Comparison of ENCODE assay signal across 16 mouse cellular contexts in the genomic region with DNA sequence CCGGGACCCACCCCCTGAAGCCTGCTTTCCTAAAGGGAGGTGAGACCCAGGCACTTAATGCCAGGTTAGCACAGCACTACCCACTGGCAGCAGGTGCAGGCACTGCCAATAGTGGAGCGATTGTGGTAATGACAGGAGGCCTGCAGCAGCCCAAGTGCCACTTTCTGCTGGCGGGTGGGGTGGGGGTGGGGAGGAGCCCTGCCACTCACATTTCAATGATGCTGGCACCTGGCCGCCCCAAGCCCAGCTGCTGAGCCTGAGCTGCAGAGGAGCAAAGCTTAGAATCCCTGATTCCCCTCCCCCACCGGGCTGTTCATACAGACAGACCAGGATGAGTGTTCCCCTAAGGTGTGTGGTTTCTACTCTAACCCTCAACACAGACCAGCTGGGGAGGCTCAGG. TPM values are rescaled to one million over a fixed set of nuclear protein-coding genes. Genes with fewer than 3 reads are reported as not detected.
DNase-seq lines count a peak whose midpoint lies in the region; ATAC-seq and TF ChIP-seq lines count a peak whose summit lies in the region.
"Had no signal": no experiment of that assay in that cellular context is flagged by ENCODE, and none has a peak within 500 bp of the region (broad histone marks: within the 10 kb centered on the region; RNA-seq: fewer than 3 reads in every experiment).

No protein-coding gene starts in this region.

- no peak overlapping the region for H3K4me3 ChIP-seq in heart, embryonic 16.5 days (ENCODE audit: low read length)
- no peak overlapping the region for H3K4me3 ChIP-seq in midbrain, embryonic 12.5 days
- no peak overlapping the region for H3K4me3 ChIP-seq in midbrain, postnatal 0 days (ENCODE audit: low read depth, low read length)
- H3K4me3 ChIP-seq in forebrain, embryonic 16.5 days (replicated peaks; ENCODE audit: low read length) = no peak overlapping the region
- H3K4me3 ChIP-seq in layer of hippocampus, adult 2 months = no peak overlapping the region
- H3K4me3 ChIP-seq: embryonic facial prominence, embryonic 12.5 days; heart, embryonic 15.5 days; kidney, embryonic 15.5 days; liver, embryonic 12.5 days had no signal

- H3K36me3 ChIP-seq in heart, embryonic 16.5 days (ENCODE audit: control insufficient read depth, insufficient read depth) = no peaks in the 10 kb centered on the region
- no peaks in the 10 kb centered on the region for H3K36me3 ChIP-seq in midbrain, embryonic 12.5 days
- no peaks in the 10 kb centered on the region for H3K36me3 ChIP-seq in midbrain, postnatal 0 days (ENCODE audit: insufficient read depth, low read length)
- no peaks in the 10 kb centered on the region for H3K36me3 ChIP-seq in forebrain, embryonic 16.5 days (ENCODE audit: control insufficient read depth, insufficient read depth)
- H3K36me3 ChIP-seq: embryonic facial prominence, embryonic 12.5 days; heart, embryonic 15.5 days; kidney, embryonic 15.5 days; liver, embryonic 12.5 days had no signal

- intact Hi-C loops in heart, postnatal 36 days (cut with DNase I) = no loop called here

- no peaks in the 10 kb centered on the region for H3K9me3 ChIP-seq in heart, embryonic 16.5 days (replicated peaks; ENCODE audit: control insufficient read depth, low read length)
- H3K9me3 ChIP-seq in midbrain, embryonic 12.5 days = no peaks in the 10 kb centered on the region
- no peaks in the 10 kb centered on the region for H3K9me3 ChIP-seq in midbrain, postnatal 0 days (ENCODE audit: low read length)
- no peaks in the 10 kb centered on the region for H3K9me3 ChIP-seq in forebrain, embryonic 16.5 days (ENCODE audit: control insufficient read depth, low read length)
- H3K9me3 ChIP-seq: embryonic facial prominence, embryonic 12.5 days; heart, embryonic 15.5 days; kidney, embryonic 15.5 days; liver, embryonic 12.5 days had no signal

- no peak overlapping the region for H3K27ac ChIP-seq in heart, embryonic 16.5 days (ENCODE audit: low read length)
- H3K27ac ChIP-seq in midbrain, embryonic 12.5 days (replicated peaks) = no peak overlapping the region
- no peak overlapping the region for H3K27ac ChIP-seq in midbrain, postnatal 0 days (ENCODE audit: low read depth, low read length)
- H3K27ac ChIP-seq in forebrain, embryonic 16.5 days (ENCODE audit: low read length) = 0 out of 2 replicates have a peak overlapping the region, but pooled peaks have one; percentile 12
- no peak overlapping the region for H3K27ac ChIP-seq in layer of hippocampus, adult 2 months
- H3K27ac ChIP-seq: embryonic facial prominence, embryonic 12.5 days; heart, embryonic 15.5 days; kidney, embryonic 15.5 days; liver, embryonic 12.5 days had no signal

- no peak for DNase-seq in heart, postnatal 36 days
- no peak for DNase-seq in midbrain, postnatal 0 days (ENCODE audit: low spot score)
- peak; percentile 84 for DNase-seq in thymus, postnatal 25 days
- no peak for DNase-seq in layer of hippocampus, adult 2 months (ENCODE audit: low spot score in 2 of 2)
- DNase-seq in urinary bladder, postnatal 10 days (ENCODE audit: low spot score) = no peak
- DNase-seq: adrenal gland, postnatal 10 days; gastrocnemius, postnatal 36 days; lung, postnatal 14 days had no signal

- WGBS in heart, embryonic 16.5 days = 33% methylated on average over 5 of the region's 5 CpGs
- WGBS in midbrain, embryonic 12.5 days = 27% methylated on average over 5 of the region's 5 CpGs
- WGBS in midbrain, postnatal 0 days = 39% methylated on average over 5 of the region's 5 CpGs
- 22% methylated on average over 5 of the region's 5 CpGs for WGBS in forebrain, embryonic 16.5 days

- H3K9ac ChIP-seq in heart, embryonic 16.5 days (ENCODE audit: low read length) = no peak overlapping the region
- H3K9ac ChIP-seq in midbrain, embryonic 12.5 days (replicated peaks) = no peak overlapping the region
- H3K9ac ChIP-seq in midbrain, postnatal 0 days (replicated peaks; ENCODE audit: low read length, poor library complexity, severe bottlenecking) = no peak overlapping the region
- no peak overlapping the region for H3K9ac ChIP-seq in forebrain, embryonic 16.5 days (replicated peaks; ENCODE audit: low read depth, low read length)
- H3K9ac ChIP-seq: embryonic facial prominence, embryonic 12.5 days; heart, embryonic 15.5 days; kidney, embryonic 15.5 days; liver, embryonic 12.5 days had no signal

- peak; percentile 53 for ATAC-seq in heart, embryonic 16.5 days (replicated peaks; ENCODE audit: extremely low read depth, insufficient read depth, low FRiP score)
- peak; percentile 32; the same call in 1 of the 2 replicates for ATAC-seq in midbrain, embryonic 12.5 days (ENCODE audit: low FRiP score, low read depth)
- ATAC-seq in midbrain, postnatal 0 days (ENCODE audit: low FRiP score) = no peak
- ATAC-seq in forebrain, embryonic 16.5 days = peak; percentile 61
- ATAC-seq: liver, embryonic 12.5 days had no signal

- H3K4me2 ChIP-seq in heart, embryonic 16.5 days (ENCODE audit: low read depth, low read length) = no peak overlapping the region
- no peak overlapping the region for H3K4me2 ChIP-seq in midbrain, embryonic 12.5 days (replicated peaks)
- no peak overlapping the region for H3K4me2 ChIP-seq in midbrain, postnatal 0 days (ENCODE audit: low read depth, low read length, poor library complexity, severe bottlenecking)
- H3K4me2 ChIP-seq in forebrain, embryonic 16.5 days (ENCODE audit: low read length) = no peak overlapping the region
- H3K4me2 ChIP-seq: embryonic facial prominence, embryonic 12.5 days; heart, embryonic 15.5 days; kidney, embryonic 15.5 days; liver, embryonic 12.5 days had no signal

- no peak for TF ChIP-seq CTCF in midbrain, postnatal 0 days (IDR thresholded peaks at IDR 0.05)
- TF ChIP-seq CTCF in layer of hippocampus, adult 2 months (conservative IDR thresholded peaks at IDR 0.05) = no peak

- peaks cover 36% of the 10 kb centered on the region for H3K27me3 ChIP-seq in heart, embryonic 16.5 days (ENCODE audit: control insufficient read depth, insufficient read depth, low read length)
- H3K27me3 ChIP-seq in midbrain, embryonic 12.5 days = peaks cover 46% of the 10 kb centered on the region
- peaks cover 6% of the 10 kb centered on the region for H3K27me3 ChIP-seq in midbrain, postnatal 0 days (ENCODE audit: insufficient read depth, low read length)
- H3K27me3 ChIP-seq in forebrain, embryonic 16.5 days (replicated peaks; ENCODE audit: control insufficient read depth, insufficient read depth, low read length) = peaks cover 8% of the 10 kb centered on the region; the same call in 1 of the 2 replicates

- 0 out of 2 replicates have a peak, but pooled peaks cover 3% of the 10 kb centered on the region for H3K4me1 ChIP-seq in heart, embryonic 16.5 days (ENCODE audit: control insufficient read depth, insufficient read depth, low read length)
- H3K4me1 ChIP-seq in midbrain, embryonic 12.5 days = peaks cover 19% of the 10 kb centered on the region
- no peaks in the 10 kb centered on the region for H3K4me1 ChIP-seq in midbrain, postnatal 0 days (ENCODE audit: insufficient read depth, low read length)
- H3K4me1 ChIP-seq in forebrain, embryonic 16.5 days (replicated peaks; ENCODE audit: control insufficient read depth, insufficient read depth, low read length) = peaks cover 25% of the 10 kb centered on the region

RNA-seq across cellular contexts. Expression of a gene that starts 8.6 kb away (rescaled TPM):
- 0.20 TPM in 1 of 2 replicates, not detected in the other for polyA plus RNA-seq in heart, embryonic 16.5 days (2015; fragmentation: Nextera tagmentation; extraction: Ambion mirVana)
- total RNA-seq in heart, postnatal 36 days (2021) = under 1 TPM in 1 of 2 experiments, not detected in 1; 0.19 TPM
- polyA plus RNA-seq in midbrain, embryonic 12.5 days (2016; fragmentation: Nextera tagmentation; extraction: Ambion mirVana) = 4.1 and 4.8 TPM in 2 replicates
- 6.2 and 9.3 TPM in 2 replicates for total RNA-seq in midbrain, postnatal 0 days (2014; rRNA removed)
- polyA plus RNA-seq in midbrain, postnatal 0 days (2015; fragmentation: Nextera tagmentation; extraction: Ambion mirVana) = 4.9 and 6.2 TPM in 2 replicates
- 1.8 and 2.4 TPM in 2 replicates for polyA plus RNA-seq in forebrain, embryonic 16.5 days (2015; fragmentation: Nextera tagmentation; extraction: Ambion mirVana)
- 10 to 100 TPM; 46.4 to 47.6 TPM for total RNA-seq in layer of hippocampus, adult 2 months (2021)
- total RNA-seq: gastrocnemius, postnatal 36 days had no signal
- polyA plus RNA-seq: C2C12; heart, embryonic 15.5 days; kidney, embryonic 15.5 days; liver, embryonic 12.5 days had no signal

RNA-seq across cellular contexts. Expression of a gene that starts 23.4 kb away (rescaled TPM):
- polyA plus RNA-seq in heart, embryonic 16.5 days (2015; fragmentation: Nextera tagmentation; extraction: Ambion mirVana) = 35.0 TPM in 2 replicates
- total RNA-seq in heart, postnatal 36 days (2021) = 10 to 100 TPM; 36.0 to 36.2 TPM
- 52.7 and 52.8 TPM in 2 replicates for polyA plus RNA-seq in midbrain, embryonic 12.5 days (2016; fragmentation: Nextera tagmentation; extraction: Ambion mirVana)
- 52.6 and 67.5 TPM in 2 replicates for total RNA-seq in midbrain, postnatal 0 days (2014; rRNA removed)
- polyA plus RNA-seq in midbrain, postnatal 0 days (2015; fragmentation: Nextera tagmentation; extraction: Ambion mirVana) = 64.9 and 70.3 TPM in 2 replicates
- polyA plus RNA-seq in forebrain, embryonic 16.5 days (2015; fragmentation: Nextera tagmentation; extraction: Ambion mirVana) = 72.3 and 73.3 TPM in 2 replicates
- total RNA-seq in layer of hippocampus, adult 2 months (2021) = 10 to 100 TPM; 46.0 to 49.2 TPM

RNA-seq across cellular contexts. Expression of a gene that starts 25.3 kb away (rescaled TPM):
- polyA plus RNA-seq in heart, embryonic 16.5 days (2015; fragmentation: Nextera tagmentation; extraction: Ambion mirVana) = 30.2 and 30.8 TPM in 2 replicates
- 10 to 100 TPM; 27.1 to 30.0 TPM for total RNA-seq in heart, postnatal 36 days (2021)
- polyA plus RNA-seq in midbrain, embryonic 12.5 days (2016; fragmentation: Nextera tagmentation; extraction: Ambion mirVana) = 31.8 and 35.0 TPM in 2 replicates
- 18.0 and 21.3 TPM in 2 replicates for total RNA-seq in midbrain, postnatal 0 days (2014; rRNA removed)
- 27.3 and 29.1 TPM in 2 replicates for polyA plus RNA-seq in midbrain, postnatal 0 days (2015; fragmentation: Nextera tagmentation; extraction: Ambion mirVana)
- 33.5 and 38.1 TPM in 2 replicates for polyA plus RNA-seq in forebrain, embryonic 16.5 days (2015; fragmentation: Nextera tagmentation; extraction: Ambion mirVana)
- 10 to 100 TPM; 19.2 to 22.7 TPM for total RNA-seq in layer of hippocampus, adult 2 months (2021)

RNA-seq across cellular contexts. Expression of a gene that starts 53.4 kb away (rescaled TPM):
- polyA plus RNA-seq in heart, embryonic 16.5 days (2015; fragmentation: Nextera tagmentation; extraction: Ambion mirVana) = 3.2 and 3.5 TPM in 2 replicates
- total RNA-seq in heart, postnatal 36 days (2021) = 1 to 10 TPM; 2.0 to 2.4 TPM
- polyA plus RNA-seq in midbrain, embryonic 12.5 days (2016; fragmentation: Nextera tagmentation; extraction: Ambion mirVana) = 30.2 and 32.5 TPM in 2 replicates
- 110 and 111 TPM in 2 replicates for total RNA-seq in midbrain, postnatal 0 days (2014; rRNA removed)
- 49.2 and 52.3 TPM in 2 replicates for polyA plus RNA-seq in midbrain, postnatal 0 days (2015; fragmentation: Nextera tagmentation; extraction: Ambion mirVana)
- 70.1 and 73.5 TPM in 2 replicates for polyA plus RNA-seq in forebrain, embryonic 16.5 days (2015; fragmentation: Nextera tagmentation; extraction: Ambion mirVana)
- total RNA-seq in layer of hippocampus, adult 2 months (2021) = 10 to 100 TPM; 43.2 to 44.9 TPM

RNA-seq across cellular contexts. Expression of a gene that starts 53.5 kb away (rescaled TPM):
- polyA plus RNA-seq in heart, embryonic 16.5 days (2015; fragmentation: Nextera tagmentation; extraction: Ambion mirVana) = 389 and 421 TPM in 2 replicates
- 100 to 1,000 TPM; 166 to 176 TPM for total RNA-seq in heart, postnatal 36 days (2021)
- polyA plus RNA-seq in midbrain, embryonic 12.5 days (2016; fragmentation: Nextera tagmentation; extraction: Ambion mirVana) = 613 and 651 TPM in 2 replicates
- total RNA-seq in midbrain, postnatal 0 days (2014; rRNA removed) = 197 and 234 TPM in 2 replicates
- 584 and 586 TPM in 2 replicates for polyA plus RNA-seq in midbrain, postnatal 0 days (2015; fragmentation: Nextera tagmentation; extraction: Ambion mirVana)
- polyA plus RNA-seq in forebrain, embryonic 16.5 days (2015; fragmentation: Nextera tagmentation; extraction: Ambion mirVana) = 537 and 590 TPM in 2 replicates
- total RNA-seq in layer of hippocampus, adult 2 months (2021) = 100 to 1,000 TPM; 166 to 176 TPM
